Mouse (Mus musculus): Measurements from ENCODE around the gene Klhdc7a.
"Not testable (repeated sequence)": the region's sequence is repeated elsewhere in the genome, so short reads cannot be mapped to it uniquely, and the experiment has no call there.

Klhdc7a gene

GRCm38 (mm10) chr4:139967922-139968321 lies at the start of gene Klhdc7a:
Gene Klhdc7a, minus strand, starts transcription at chr4:139968026.
- peak; percentile 95 to 98 for DNase-seq

- DNase-seq = no peak
These were observed 48.1 kb upstream of the Klhdc7a start for GRCm38 (mm10) chr4:140015916-140016315.

DNA sequence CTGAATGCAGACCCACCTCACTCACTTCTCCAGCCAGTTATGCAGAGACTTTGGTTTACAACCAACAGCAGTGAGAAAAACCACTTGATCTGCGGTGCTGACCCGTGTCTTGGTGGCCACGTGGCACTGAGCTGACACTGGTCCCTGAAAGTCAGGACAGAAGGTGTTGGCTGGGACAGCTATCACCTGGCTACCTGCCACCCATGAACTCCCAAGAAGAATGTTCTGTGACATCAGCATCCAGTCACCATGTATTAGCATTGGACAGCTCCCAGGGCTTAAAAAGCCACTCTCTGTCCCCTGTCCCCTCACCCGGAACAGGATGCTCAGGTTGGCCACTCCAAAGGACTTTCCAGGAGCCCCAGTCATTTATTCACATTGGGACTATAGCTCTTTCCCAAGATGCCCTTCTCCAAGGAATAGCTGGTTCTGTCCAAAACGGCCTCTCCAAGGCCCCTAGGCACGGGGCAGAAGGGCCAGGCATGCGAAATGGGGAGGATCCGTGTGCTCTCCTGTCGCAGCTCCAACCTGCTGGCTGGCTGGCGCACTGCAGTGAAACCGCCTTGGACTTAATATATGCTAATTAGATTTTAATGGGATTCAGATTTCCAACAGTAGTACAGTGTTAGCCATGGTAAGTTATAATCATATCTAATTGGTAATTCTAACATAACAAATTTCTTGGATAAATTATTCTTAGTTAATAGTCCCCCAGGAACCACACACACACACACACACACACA lies 43.1 kb upstream of the Klhdc7a start:
- DNase-seq = no peak

GRCm38 (mm10) chr4:140004932-140005331 lies 37.1 kb upstream of the Klhdc7a start:
- peak in 1 of 2 experiments; percentile 8 for DNase-seq

- DNase-seq = peak; percentile 14 to 66
These were observed 36.3 kb upstream of the Klhdc7a start for GRCm38 (mm10) chr4:140004170-140004569.

DNA sequence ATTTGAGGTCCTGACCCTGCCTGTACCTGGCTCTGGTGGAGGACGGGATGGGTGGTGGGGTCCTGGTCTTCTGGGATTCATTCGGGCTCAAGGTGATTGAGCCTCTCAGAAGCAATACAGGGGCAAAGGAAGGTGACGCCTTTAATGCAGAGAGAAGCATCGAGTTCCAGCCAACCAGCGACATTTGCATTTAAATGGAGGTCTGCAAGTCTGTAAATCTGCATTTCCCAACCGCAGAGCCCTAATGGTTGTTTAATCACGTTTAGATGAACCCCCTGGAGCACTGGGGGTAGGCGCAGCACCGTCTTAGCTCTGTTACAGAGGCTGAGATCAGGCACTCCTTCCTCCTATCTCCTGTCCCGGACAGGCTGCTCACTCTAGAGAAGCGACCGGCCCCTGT lies 34.2 kb upstream of the Klhdc7a start:
- DNase-seq = no peak

DNA sequence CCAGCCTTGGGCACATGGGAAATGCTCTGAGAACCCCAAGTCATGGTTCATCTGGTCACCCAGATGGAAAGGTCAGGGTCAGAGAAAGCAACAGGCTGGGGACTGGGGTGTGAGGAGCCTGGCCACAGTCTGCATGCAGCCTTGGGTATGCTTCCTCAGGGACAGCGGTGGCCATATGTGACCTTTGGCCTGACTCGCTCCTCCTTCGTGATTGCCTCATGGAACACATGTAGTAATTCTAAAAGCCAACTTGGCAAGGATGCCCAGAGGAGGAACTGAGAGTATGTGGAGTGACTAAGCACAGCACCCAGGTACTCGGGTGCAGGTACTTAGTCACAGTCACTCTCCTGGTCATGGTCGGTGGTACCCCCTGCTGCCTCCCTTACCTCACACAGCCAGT lies 33.1 kb upstream of the Klhdc7a start:
- no peak for DNase-seq

GRCm38 (mm10) chr4:139999033-139999432 lies 31.2 kb upstream of the Klhdc7a start:
- no peak for DNase-seq

- no peak for DNase-seq
These were observed 27.8 kb upstream of the Klhdc7a start for GRCm38 (mm10) chr4:139995659-139996058.

- DNase-seq = no peak
These were observed 25.4 kb upstream of the Klhdc7a start for GRCm38 (mm10) chr4:139993111-139993755.

DNA sequence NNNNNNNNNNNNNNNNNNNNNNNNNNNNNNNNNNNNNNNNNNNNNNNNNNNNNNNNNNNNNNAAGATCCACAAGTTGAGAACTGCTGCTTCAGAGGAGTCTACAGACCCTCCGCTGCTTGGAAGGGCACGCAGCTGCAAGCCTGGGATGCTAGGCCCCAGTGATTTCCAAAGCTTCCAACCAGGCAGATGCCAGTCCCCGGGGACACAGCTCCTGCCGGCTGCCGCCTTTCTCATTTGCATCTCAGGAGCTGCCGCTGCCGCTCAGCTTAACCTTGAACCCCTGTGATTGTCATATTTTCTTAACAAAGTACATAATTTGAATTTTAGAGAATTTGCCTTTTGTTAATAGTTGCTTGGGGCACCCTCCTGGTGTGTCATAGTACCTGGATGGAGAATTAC lies 19.1 kb upstream of the Klhdc7a start:
- no peak for DNase-seq

DNA sequence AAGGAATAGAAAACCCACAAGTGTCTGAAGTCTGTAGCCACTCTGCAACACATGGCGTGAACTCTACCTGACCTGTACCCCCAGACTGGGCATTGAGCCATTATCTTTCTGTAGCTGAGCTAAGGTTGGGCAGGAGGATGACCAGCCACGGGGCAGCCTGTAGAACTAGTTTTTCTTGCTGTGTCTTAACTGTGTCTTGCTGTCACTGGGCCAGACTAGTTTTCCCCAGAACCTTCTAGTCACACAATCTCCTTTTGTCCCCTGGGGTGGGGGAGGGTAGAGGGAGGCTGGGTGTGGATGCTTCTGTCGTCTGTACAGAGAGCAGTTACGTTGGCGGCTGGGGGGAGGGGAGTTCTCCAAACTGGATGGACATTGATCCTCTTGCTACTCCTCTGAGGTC lies 10.9 kb upstream of the Klhdc7a start:
- DNase-seq = peak; percentile 72 to 86

GRCm38 (mm10) chr4:139977308-139977781 lies 9.5 kb upstream of the Klhdc7a start:
- DNase-seq = peak in 1 of 2 experiments; percentile 37

DNA sequence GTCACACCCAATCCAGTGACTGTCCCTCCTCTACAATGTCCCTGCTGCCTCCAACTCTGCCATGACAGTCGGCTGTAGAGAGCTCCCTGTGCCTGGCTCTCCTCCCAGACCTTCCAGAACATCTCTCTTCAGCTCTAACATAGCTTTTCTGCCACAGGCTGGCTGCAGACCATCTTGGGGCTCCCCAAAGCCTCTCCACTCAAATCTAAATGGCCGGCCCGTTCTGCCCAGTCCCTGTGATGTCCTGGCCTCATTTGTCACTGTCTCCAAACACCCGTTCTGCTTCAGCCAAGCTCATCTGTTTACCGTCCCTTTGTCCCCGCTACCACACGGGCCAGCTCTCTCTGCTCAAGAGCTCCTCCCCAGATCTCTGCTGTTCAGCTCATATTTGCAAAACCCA lies 6.7 kb upstream of the Klhdc7a start:
- DNase-seq = peak in 1 of 2 experiments; percentile 26

DNA sequence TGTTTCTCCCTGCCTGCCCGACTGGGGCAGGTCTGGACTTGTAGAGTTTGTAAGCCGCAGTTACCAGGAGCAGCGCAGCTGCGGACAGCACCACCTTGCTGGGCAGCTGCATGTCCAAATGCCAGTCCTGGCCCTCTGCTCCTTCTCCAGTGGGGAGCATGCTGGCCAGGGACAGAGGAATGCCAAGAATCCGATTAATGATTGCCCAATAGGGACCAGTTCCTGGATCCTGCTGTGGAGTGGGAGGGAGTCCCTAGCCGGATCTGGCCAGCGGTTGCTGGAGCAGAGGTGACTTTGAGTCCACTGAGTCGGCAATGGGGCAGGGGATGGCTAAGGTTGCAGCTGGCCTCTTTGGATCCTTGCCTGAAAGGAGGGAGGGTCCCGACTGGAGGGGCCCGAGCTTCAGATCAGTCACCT lies 343 bp downstream of the Klhdc7a start:
- peak; percentile 86 to 96 for DNase-seq

- peak; percentile 58 to 78 for DNase-seq
These were observed 845 bp downstream of the Klhdc7a start for GRCm38 (mm10) chr4:139966981-139967380.

GRCm38 (mm10) chr4:139965596-139966185 lies 2.1 kb downstream of the Klhdc7a start:
- DNase-seq = peak; percentile 65 to 83

GRCm38 (mm10) chr4:139964406-139964805 lies 3.4 kb downstream of the Klhdc7a start:
- DNase-seq = peak; percentile 64 to 79

- peak in 1 of 2 experiments; percentile 34 for DNase-seq
These were observed 3.9 kb downstream of the Klhdc7a start for GRCm38 (mm10) chr4:139963911-139964310.

DNA sequence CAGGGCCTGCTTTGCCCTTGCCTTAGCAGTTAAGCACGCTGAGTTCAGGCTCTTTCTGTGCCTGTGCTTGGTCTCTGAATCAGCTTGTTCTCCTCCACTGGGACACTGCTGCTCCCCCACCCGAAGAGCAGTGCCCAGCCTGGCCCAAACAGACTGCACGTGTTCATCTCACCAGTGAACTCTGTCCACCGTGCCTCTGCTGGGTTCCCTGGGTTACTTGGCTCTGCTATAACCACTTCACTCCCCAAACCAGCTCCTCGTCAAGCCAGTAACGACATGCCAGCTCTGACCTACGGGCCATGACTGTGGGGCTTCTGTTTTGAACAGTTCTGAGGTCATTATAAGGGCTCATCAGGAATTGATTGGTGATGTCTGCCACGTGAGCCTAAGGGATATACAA lies 4.8 kb downstream of the Klhdc7a start:
- peak; percentile 73 to 93 for DNase-seq

- no peak for DNase-seq
These were observed 6.0 kb downstream of the Klhdc7a start for GRCm38 (mm10) chr4:139961816-139962215.

DNA sequence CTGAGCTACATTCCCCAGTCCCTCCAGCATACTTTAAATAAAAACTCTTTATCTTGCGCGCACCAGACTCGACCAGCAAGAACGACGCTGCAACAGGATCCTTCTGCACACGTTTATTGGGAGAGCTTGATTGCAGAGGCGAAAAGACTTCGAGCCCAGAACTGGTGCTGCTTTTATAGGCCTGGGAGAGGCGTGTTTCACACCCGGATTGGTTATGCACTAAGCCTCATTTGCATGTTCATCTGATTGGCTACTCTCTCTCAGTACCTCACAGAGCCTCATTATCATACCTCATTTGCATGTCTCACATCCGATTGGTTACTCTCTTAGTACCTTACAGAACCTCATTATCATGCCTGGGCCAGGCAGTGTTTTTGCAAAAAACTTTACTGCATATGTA lies 6.5 kb downstream of the Klhdc7a start:
- not testable (repeated sequence) for DNase-seq

- no peak for DNase-seq
These were observed 7.0 kb downstream of the Klhdc7a start for GRCm38 (mm10) chr4:139960724-139961315.
